Mouse (Mus musculus) kidney, postnatal 10 days (tissue): Measurements from ENCODE around the gene Epha1.

Experiments used
- DNase-seq: peaks from one replicate; pipeline ENCODE4 v3.0.0; 2021; ENCODE audit warnings: mixed read lengths

Gene Epha1

DNA sequence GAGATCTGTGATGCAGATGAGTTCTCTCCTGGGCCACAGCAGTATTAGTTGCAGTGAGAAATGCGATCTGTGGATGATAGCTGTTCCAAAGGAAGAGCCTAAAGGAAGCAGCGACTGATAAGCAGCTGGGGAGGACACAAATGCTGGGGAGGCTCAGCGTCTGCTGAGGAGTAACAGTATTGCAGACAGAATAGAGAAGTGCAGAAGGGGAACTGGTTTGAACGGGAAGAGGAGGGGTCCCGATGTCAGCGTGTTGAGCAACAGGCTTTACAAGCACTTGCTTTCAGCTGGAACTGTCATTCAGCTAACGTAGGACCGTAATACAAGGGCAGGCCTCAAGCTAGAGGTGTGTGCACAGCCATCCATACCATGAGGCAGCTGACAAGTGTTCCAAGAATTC lies 19.9 kb downstream of the Epha1 start:
- no peak for DNase-seq

DNA sequence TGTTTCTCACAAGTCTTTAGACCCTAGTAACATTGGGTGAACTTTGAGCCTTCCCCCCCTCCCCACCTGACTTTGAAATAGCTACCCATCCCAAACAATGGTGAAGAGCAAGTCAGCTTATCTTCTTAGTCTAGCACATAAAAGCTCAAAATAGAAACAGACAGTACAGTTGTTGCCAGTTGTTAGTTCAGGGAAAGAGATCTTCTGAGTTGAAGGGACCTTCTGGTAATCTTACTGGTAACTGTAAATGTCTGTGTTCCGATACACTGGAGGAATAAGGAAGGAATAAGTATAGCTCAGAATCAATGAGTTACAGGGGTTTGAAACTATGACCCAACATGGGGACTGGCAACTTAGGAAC lies 20.6 kb downstream of the Epha1 start:
- no peak for DNase-seq

- DNase-seq: no peak
These were observed 21.1 kb downstream of the Epha1 start for GRCm38 (mm10) chr6:42351776-42352485.

DNA sequence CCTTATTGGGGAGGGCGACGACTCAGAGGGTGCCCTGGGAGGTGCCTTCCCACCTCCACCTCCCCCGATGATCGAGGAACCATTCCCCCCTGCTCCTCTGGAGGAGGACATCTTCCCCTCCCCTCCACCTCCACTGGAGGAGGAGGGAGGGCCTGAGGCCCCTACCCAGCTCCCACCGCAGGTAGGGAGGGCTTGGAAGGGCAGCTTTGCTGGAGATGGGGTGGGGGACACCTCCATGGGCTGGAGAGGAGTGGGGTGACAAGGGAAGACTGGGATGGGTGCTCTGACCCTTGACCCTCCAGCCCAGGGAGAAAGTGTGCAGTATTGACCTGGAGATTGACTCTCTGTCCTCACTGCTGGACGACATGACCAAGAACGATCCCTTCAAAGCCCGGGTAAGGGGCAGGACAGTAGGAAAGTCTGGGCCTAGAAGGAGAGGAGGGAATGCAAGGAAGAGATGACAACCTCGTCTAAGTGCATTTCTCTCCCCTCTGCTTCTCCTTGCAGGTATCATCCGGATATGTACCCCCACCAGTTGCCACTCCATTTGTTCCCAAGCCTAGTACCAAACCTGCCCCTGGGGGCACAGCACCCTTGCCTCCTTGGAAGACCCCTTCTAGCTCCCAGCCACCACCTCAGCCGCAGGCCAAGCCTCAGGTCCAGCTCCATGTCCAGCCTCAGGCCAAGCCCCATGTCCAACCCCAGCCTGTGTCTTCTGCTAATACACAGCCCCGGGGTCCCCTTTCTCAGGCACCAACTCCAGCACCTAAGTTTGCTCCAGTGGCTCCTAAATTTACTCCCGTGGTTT lies 21.9 kb downstream of the Epha1 start:
- no peak for DNase-seq

DNA sequence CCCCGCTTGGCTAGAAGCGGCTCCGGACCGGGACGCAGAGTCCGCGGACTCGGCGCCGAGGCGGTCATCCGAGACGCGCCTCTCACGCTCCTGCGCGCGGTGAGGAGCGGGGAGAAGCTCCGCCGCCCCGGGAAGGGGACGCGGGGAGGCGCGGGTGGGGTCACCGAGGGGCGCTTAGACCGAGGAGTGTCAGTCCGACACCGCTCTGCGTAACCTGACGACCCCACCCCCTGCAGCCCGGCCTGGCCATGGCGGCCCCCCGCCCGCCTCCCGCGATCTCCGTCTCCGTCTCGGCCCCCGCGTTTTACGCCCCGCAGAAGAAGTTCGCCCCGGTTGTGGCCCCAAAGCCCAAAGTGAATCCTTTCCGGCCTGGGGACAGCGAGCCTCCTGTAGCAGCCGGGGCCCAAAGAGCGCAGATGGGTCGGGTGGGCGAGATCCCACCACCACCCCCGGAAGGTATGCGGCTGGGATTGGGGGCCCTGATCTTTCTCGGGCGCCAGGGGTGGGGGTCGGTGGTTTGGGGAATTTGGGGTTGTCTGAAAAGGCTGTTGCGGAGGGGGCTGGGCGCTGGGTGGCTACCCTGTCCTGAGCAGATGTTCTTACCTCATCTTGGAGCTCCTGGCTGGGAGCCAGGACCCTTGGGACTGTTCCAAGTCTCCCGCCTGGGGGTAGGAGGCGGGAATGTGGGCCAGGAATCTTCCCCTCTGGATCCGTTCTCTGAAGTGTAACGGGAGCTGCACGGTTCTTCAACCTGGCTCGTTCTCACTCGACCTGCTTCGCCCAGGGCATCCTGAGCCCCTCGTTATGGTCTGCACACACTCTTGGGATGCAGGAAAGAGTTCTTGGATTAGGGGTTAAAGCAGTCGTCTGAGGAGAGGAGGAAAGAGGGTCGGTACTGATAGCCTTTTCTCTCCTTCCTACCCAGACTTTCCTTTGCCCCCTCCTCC lies 22.8 kb downstream of the Epha1 start:
- peak; percentile 93 for DNase-seq

GRCm38 (mm10) chr6:42349426-42350020 lies 23.5 kb downstream of the Epha1 start, which contains the start of gene Zyx:
Zyx (plus strand) TSS chr6:42349630.
- peak; percentile 96 for DNase-seq

GRCm38 (mm10) chr6:42349006-42349425 lies 24.1 kb downstream of the Epha1 start:
- DNase-seq: peak; percentile 85

GRCm38 (mm10) chr6:42348281-42349005 lies 24.6 kb downstream of the Epha1 start:
- DNase-seq: no peak

- no peak for DNase-seq
These were observed 28.8 kb downstream of the Epha1 start for GRCm38 (mm10) chr6:42344255-42344654.

GRCm38 (mm10) chr6:42343361-42344120 lies 29.5 kb downstream of the Epha1 start:
- no peak for DNase-seq

GRCm38 (mm10) chr6:42342171-42342570 lies 30.9 kb downstream of the Epha1 start:
- DNase-seq: no peak

DNA sequence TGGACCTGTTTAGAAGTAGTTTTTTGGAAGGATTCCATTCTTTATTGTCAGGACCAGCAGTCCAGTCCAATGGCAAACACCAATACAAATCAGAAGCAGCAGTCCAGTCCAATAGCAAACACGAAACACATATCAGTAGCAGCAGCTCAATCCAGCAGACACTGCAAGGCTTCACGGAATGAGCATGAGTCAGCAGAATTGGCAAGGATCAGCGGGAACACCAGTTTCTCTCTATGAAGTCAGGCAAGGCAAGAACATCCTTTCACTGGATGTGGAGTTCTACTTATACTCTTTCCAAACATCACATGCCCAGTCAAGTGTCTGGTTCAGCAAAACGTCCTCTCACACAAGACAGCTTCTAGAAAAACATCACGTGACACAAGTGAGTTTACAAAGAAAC lies 33.1 kb downstream of the Epha1 start:
- DNase-seq: no peak

DNA sequence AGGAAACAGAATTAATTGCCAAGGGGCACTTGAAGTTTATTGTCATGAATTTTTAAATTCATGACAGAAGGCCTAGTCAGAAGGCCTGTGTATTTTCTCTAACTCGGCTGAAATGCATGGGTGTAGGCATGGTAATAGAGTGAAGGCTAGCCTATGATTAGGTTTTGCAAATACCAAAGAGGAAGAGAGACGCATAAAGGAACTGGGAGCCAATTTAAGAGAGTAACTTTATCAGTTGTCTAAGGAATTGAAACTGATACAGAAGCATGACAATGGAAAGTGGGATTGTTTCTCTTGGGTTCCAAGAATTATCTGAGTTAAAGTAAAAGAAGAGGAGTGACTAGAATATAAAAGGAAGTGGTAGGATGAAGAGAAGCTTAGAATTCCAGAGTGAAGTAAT lies 33.9 kb downstream of the Epha1 start:
- DNase-seq: no peak

- no peak for DNase-seq
These were observed 42.1 kb downstream of the Epha1 start for GRCm38 (mm10) chr6:42330946-42331345.

- no peak for DNase-seq
These were observed 42.9 kb downstream of the Epha1 start for GRCm38 (mm10) chr6:42330216-42330615.

- no peak for DNase-seq
These were observed 44.3 kb downstream of the Epha1 start for GRCm38 (mm10) chr6:42328757-42329156.

DNA sequence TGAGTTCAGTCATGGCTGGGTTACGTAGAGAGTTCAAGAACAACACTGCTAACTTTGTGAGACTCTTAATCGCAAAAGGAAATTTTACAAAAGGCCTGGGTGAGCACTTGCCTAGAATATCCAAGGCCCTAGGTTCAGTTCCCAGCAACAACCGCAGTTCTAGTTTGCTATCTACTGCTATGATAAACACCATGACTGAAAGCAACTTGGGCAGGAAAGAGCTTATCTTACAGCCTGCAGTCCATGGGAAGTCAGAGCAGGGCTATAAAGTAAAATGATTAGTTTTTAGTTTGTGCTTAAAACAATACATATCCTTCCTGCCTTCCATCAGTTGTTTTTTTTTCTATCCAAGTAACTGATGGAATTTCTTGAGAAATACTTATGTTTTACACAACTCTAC lies 46.6 kb downstream of the Epha1 start:
- no peak for DNase-seq

DNA sequence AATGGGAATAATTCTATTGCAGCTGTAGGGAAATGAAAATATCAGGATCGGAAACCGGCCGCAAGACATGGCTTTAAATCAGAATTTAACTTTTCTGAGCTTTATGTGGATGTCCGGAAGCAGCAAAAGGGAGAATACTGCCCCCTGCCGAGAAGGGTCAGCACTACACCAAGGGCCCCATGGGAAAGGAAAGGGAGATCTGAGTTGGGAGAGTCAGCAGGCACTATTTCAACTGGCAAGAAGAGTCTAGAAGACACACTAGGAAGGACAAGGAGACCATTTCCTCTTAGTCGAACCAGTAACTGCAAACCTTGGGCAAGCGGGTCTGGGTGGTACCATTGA lies 47.8 kb downstream of the Epha1 start:
- peak; percentile 81 for DNase-seq

- DNase-seq: peak; percentile 44
These were observed 48.4 kb downstream of the Epha1 start, which contains the start of gene Fam131b for GRCm38 (mm10) chr6:42324482-42325267. Fam131b (minus strand) TSS chr6:42324643.

GRCm38 (mm10) chr6:42324067-42324481 lies 49.0 kb downstream of the Epha1 start:
- DNase-seq: peak; percentile 34
